Mouse (Mus musculus) hindbrain, embryonic 14.5 days (tissue): Measurements from ENCODE around the gene Prkn. TPM values are rescaled to one million over a fixed set of nuclear protein-coding genes. Genes with fewer than 3 reads are reported as not detected.
A peak's percentile ranks its signal among the peaks of the same experiment; 100 is the strongest.

Experiments used
- ATAC-seq: fragments of 200-750 bp; cut with Nextera tagmentation; 2 replicates; pipeline ENCODE4 v1.8.0; 2017; ENCODE audit warnings: moderate number of reproducible peaks, mild to moderate bottlenecking, moderate TSS enrichment, moderate library complexity; ENCODE audit not compliant: low FRiP score
- DNase-seq: peaks from one replicate; pipeline ENCODE4 v3.0.0-alpha.2; 2015; ENCODE audit warnings: low spot score
- H3K27ac ChIP-seq: fragments of 300-500 bp; sonication (generic); 2 replicates; pipeline ENCODE4 v1.5.1; 2014; ENCODE audit warnings: mild to moderate bottlenecking, moderate library complexity
- H3K27me3 ChIP-seq: fragments of 300-500 bp; sonication (generic); 2 replicates; pipeline ENCODE4 v1.6.1; 2014; ENCODE audit warnings: mild to moderate bottlenecking, low read length, mixed read lengths; ENCODE audit not compliant: control insufficient read depth, insufficient read depth
- H3K36me3 ChIP-seq: fragments of 300-500 bp; sonication (generic); replicated peaks from 2 replicates; pipeline ENCODE4 v1.6.1; 2014; ENCODE audit not compliant: control insufficient read depth, insufficient read depth
- H3K4me1 ChIP-seq: fragments of 300-500 bp; sonication (generic); replicated peaks from 2 replicates; pipeline ENCODE4 v1.6.1; 2014; ENCODE audit warnings: antibody characterized with exemption, low read length, mixed read lengths; ENCODE audit not compliant: control insufficient read depth, insufficient read depth
- H3K4me2 ChIP-seq: fragments of 300-500 bp; sonication (generic); replicated peaks from 2 replicates; pipeline ENCODE4 v1.6.1; 2014; ENCODE audit warnings: mild to moderate bottlenecking, moderate library complexity
- H3K4me3 ChIP-seq: fragments of 300-500 bp; sonication (generic); replicated peaks from 2 replicates; pipeline ENCODE4 v1.5.1; 2014; ENCODE audit warnings: mild to moderate bottlenecking, low read length
- H3K9ac ChIP-seq: fragments of 300-500 bp; sonication (generic); 2 replicates; pipeline ENCODE4 v1.6.1; 2014
- H3K9me3 ChIP-seq: fragments of 300-500 bp; sonication (generic); 2 replicates; pipeline ENCODE4 v1.6.1; 2016; ENCODE audit warnings: low read length; ENCODE audit not compliant: control insufficient read depth
- WGBS: fragments of 180-500 bp; shearing (Covaris S2); extraction: QIAGEN DNeasy Blood & Tissue Kit; methylation state at CpG from one replicate; pipeline ENCODE4 v1.1.7; 2014; 5-methylcytosine and 5-hydroxymethylcytosine counted together
- polyA plus RNA-seq: library from polyadenylated mRNA; unstranded; fragments of >200 nt; fragmentation: Nextera tagmentation; extraction: Ambion mirVana; gene quantifications from 2 replicates; pipeline ENCODE4 v1.2.1, GENCODE M21; 2014

The Prkn gene
- polyA plus RNA-seq, 1 experiment from 2014 or later, result 4.4 TPM

DNA sequence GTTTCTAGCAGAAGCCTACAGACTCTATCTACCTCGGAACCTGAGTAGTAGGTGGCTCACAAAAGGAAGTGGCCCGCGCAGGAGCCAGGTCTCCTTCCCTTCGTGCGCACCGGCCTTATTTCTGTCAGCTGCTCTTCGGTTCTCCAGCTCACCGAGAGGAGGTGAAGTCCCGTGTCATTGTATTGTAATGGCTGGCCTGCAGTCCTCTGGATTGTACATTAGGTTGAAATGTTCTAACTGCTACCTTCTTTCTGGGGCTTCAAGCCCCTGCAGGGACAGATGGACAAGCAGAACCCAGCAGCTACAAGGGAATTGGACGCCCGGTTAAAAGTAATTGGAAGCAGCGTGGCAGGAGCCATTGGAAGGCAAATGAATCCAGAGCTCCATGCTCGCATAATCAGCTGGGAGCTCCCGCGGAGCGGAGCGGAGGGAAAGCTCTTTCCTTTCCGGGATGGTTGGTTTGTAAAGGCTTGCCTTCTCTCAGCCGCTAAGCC is 1072.7 kb downstream of the Prkn start:
- Histone ChIP-seq H3K36me3 (no peaks in the 10 kb centered on the region), H3K4me3 (peak overlapping the region; percentile 8), H3K9ac (peak overlapping the region; percentile 48), H3K4me1 (peaks cover 20% of the 10 kb centered on the region), H3K27me3 (no peaks in the 10 kb centered on the region), H3K9me3 (no peaks in the 10 kb centered on the region), H3K4me2 (peak overlapping the region; percentile 52), H3K27ac (peak overlapping the region; percentile 74)
- under 1% methylated on average over 19 of the region's 19 CpGs for WGBS
- DNase-seq, result peak; percentile 71
- peak; percentile 34; the same call in 1 of the 2 replicates for ATAC-seq

DNA sequence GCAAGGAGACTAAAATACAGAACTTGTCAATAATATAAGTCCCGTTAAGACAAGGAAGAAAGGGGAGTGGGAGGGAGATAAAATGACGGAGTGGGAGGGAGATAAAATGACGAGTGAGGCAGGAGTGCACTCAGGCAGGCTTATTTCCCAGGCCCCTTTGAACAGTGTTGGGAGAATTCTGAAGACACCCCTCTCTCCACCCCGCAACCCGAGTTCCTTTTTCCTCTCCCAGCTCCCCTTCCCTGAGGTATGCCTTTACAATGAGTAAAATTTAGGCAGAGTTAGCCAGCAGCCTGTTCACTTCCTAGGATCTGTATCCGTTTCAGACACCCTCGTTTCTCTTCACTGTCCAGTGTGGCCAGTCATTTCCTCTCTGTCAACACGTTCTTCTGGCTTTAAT is 1073.4 kb downstream of the Prkn start:
- H3K36me3 ChIP-seq, result no peaks in the 10 kb centered on the region
- DNase-seq, result no peak
- peak overlapping the region; percentile 48; the same call in 1 of the 2 replicates for H3K9ac ChIP-seq
- H3K4me3 ChIP-seq, result no peak overlapping the region; the same call in 1 of the 2 replicates
- peaks cover 20% of the 10 kb centered on the region for H3K4me1 ChIP-seq
- H3K27me3 ChIP-seq, result no peaks in the 10 kb centered on the region
- no peak overlapping the region for H3K27ac ChIP-seq
- no peak for ATAC-seq
- 8% methylated on average over 8 of the region's 8 CpGs for WGBS
- peak overlapping the region; percentile 52 for H3K4me2 ChIP-seq
- H3K9me3 ChIP-seq, result no peaks in the 10 kb centered on the region

DNA sequence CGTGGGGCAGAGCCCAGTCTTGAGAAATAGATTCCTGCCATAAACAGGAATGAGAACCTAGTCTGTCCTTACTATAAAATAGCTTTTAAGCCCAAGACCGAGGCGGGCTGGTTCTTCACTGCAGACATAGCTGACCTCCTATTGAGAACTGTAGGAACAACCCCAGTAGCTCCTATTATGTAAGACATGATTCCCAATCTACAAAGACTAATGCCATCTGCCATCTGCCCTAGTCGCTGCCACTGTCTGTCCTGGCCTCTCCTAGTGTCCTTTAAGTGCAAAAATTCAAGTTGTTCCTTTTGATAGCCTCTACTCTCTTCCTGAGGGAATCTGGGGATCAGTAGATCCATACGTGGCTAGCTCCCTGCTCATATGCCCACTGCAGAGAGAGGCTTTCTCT is 1074.3 kb downstream of the Prkn start:
- Histone ChIP-seq H3K9me3 (no peaks in the 10 kb centered on the region), H3K4me1 (peaks cover 20% of the 10 kb centered on the region), H3K4me2 (no peak overlapping the region), H3K9ac (no peak overlapping the region), H3K4me3 (no peak overlapping the region), H3K36me3 (no peaks in the 10 kb centered on the region), H3K27me3 (no peaks in the 10 kb centered on the region), H3K27ac (no peak overlapping the region)
- WGBS, result 68% methylated on average over 5 of the region's 5 CpGs
- DNase-seq, result no peak
- ATAC-seq, result no peak

DNA sequence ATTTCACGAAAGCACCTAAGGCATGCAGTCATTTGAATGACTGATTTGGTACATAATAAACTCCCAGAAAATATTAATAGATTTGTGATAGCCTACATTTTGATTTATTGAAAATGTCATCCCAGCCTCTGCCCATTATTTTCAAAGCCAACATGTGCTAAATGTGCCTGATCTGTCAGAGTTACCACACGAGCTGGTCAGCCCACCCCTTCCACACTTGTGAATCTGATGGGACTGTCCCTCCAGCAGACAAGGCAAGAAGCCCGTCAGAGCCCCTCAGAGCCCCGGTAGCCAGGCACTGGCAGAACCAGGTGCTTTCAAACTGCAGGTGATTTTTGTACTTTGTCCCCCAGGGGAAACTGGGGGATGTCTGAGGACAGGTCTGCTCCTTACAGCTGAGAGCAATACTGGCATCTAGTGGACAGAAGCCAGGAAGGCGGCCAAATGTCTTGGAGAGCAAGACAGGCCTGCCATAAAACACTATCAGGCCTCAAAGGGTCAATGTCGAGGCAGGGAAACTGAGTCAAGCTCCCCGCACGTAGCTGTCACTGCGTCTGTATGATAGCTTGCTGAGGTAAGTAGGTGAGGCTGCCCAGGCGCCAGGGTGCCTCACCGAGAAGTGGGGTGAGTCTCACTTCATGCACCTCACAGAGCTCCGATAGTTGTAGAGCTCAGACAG is 1078.1 kb downstream of the Prkn start:
- Histone ChIP-seq H3K4me1 (peaks cover 10% of the 10 kb centered on the region; the same call in 1 of the 2 replicates), H3K27me3 (0 out of 2 replicates have a peak, but pooled peaks cover 4% of the 10 kb centered on the region), H3K9me3 (no peaks in the 10 kb centered on the region), H3K4me3 (no peak overlapping the region), H3K36me3 (no peaks in the 10 kb centered on the region), H3K27ac (0 out of 2 replicates have a peak overlapping the region, but pooled peaks have one; percentile 20), H3K4me2 (no peak overlapping the region), H3K9ac (no peak overlapping the region)
- DNase-seq, result peak; percentile 74
- 47% methylated on average over 12 of the region's 12 CpGs for WGBS
- ATAC-seq, result peak; percentile 59; the same call in 1 of the 2 replicates

DNA sequence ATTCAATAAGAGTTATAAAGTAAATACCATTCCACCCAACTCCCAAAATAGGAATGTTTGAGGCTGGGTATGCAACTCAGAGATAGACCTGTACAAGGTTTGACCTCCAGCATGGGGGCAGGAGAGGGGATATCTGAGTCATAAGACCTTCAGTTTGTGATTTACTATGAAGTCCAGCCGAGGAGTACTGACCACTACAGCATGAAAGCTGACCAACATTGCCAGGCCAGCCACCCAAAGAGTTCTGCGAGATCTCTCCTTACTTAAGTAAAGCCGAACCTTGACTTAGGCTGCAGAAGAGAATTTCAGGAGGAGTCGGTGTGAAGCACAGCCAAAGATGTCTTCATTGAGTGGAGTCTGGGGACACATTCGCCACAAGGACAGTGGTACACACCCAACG is 1079.4 kb downstream of the Prkn start:
- 90% methylated on average over 6 of the region's 6 CpGs for WGBS
- Histone ChIP-seq H3K4me2 (no peak overlapping the region), H3K4me3 (no peak overlapping the region), H3K4me1 (peaks cover 4% of the 10 kb centered on the region; the same call in 1 of the 2 replicates), H3K9me3 (no peaks in the 10 kb centered on the region), H3K9ac (no peak overlapping the region), H3K36me3 (no peaks in the 10 kb centered on the region), H3K27ac (no peak overlapping the region), H3K27me3 (0 out of 2 replicates have a peak, but pooled peaks cover 4% of the 10 kb centered on the region)
- no peak for ATAC-seq
- no peak for DNase-seq

- WGBS, result 68% methylated on average over 9 of the region's 9 CpGs
- DNase-seq, result no peak
- no peak for ATAC-seq
- Histone ChIP-seq H3K4me2 (no peak overlapping the region), H3K36me3 (no peaks in the 10 kb centered on the region), H3K9me3 (peaks cover 4% of the 10 kb centered on the region; the same call in 1 of the 2 replicates), H3K27ac (no peak overlapping the region), H3K4me3 (no peak overlapping the region), H3K27me3 (0 out of 2 replicates have a peak, but pooled peaks cover 4% of the 10 kb centered on the region), H3K4me1 (peaks cover 4% of the 10 kb centered on the region; the same call in 1 of the 2 replicates), H3K9ac (no peak overlapping the region)
Measured at GRCm38 (mm10) chr17:11921026-11921425, 1080.8 kb downstream of the Prkn start.

- no peak overlapping the region for H3K9ac ChIP-seq
Measured at GRCm38 (mm10) chr17:11923989-11924388, 1083.8 kb downstream of the Prkn start.

DNA sequence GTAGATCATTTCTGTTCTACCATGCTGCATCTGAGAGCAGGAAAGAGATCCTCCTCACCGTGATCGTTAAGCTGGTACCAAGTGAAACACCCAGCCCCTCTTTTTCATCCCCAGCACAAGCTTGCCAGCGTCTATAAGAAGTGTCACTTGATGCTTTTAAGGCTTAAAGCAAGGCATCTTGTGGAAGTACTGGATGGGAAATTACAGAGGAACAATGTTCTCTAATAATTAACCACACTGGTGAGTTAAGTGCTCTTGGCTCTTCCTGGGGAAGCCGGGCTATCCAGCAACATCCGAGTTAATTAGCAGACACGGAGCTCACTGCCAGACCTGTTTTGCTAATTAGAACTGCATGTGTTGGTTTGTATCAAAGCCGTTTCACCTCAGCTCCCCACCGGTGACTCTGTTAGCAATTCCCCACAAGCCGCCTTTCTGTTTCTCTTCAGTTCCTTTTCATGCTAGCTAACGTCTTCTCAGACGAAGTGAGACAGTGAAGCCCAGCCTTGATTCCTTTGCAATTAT is 1086.7 kb downstream of the Prkn start:
- Histone ChIP-seq H3K4me1 (peaks cover 12% of the 10 kb centered on the region), H3K27me3 (no peaks in the 10 kb centered on the region), H3K4me2 (no peak overlapping the region), H3K36me3 (no peaks in the 10 kb centered on the region), H3K4me3 (no peak overlapping the region), H3K9me3 (peaks cover 4% of the 10 kb centered on the region; the same call in 1 of the 2 replicates), H3K27ac (peak overlapping the region; percentile 16), H3K9ac (no peak overlapping the region)
- DNase-seq, result peak; percentile 63
- WGBS, result 35% methylated on average over 11 of the region's 11 CpGs
- ATAC-seq, result no peak; the same call in 1 of the 2 replicates

More at GRCm38 (mm10) chr17:11923989-11924388, 1083.8 kb downstream of the Prkn start:
- Histone ChIP-seq H3K4me2 (no peak overlapping the region), H3K4me3 (no peak overlapping the region), H3K27ac (no peak overlapping the region), H3K36me3 (no peaks in the 10 kb centered on the region), H3K4me1 (peaks cover 12% of the 10 kb centered on the region), H3K27me3 (0 out of 2 replicates have a peak, but pooled peaks cover 4% of the 10 kb centered on the region), H3K9me3 (peaks cover 4% of the 10 kb centered on the region; the same call in 1 of the 2 replicates)
- DNase-seq (no peak), ATAC-seq (no peak)
- WGBS, result 96% methylated on average over 9 of the region's 9 CpGs

DNA sequence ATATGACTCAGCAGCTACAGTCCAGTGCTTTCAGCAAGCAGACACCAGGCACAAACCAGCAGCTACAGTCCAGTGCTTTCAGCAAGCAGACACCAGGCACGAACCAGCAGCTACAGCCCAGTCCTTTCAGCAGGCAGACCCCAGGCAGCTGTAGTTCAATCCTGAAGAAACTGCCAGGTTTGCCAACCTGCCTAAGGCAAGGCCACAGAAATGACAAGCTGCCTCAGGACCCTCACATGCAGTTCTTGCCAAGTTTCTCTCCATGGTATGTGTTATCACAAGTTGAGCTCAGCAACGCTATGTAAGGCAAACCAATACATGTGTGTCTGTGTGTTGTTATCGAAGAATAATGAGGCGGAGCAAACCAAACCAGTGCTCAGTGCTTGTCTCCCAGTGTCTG is 1091.5 kb downstream of the Prkn start:
- Histone ChIP-seq H3K9ac (no peak overlapping the region), H3K36me3 (no peaks in the 10 kb centered on the region), H3K4me3 (no peak overlapping the region), H3K27ac (no peak overlapping the region), H3K9me3 (no peaks in the 10 kb centered on the region), H3K4me2 (no peak overlapping the region), H3K4me1 (peaks cover 8% of the 10 kb centered on the region), H3K27me3 (no peaks in the 10 kb centered on the region)
- ATAC-seq (no peak), DNase-seq (no peak)
- 95% methylated on average over 4 of the region's 4 CpGs for WGBS
